Mouse (Mus musculus) cortical plate, adult 2 months (tissue): ENCODE measurements around the gene A630001G21Rik.

Source experiments
- CTCF ChIP-seq: fragments of 200-500 bp; IDR thresholded peaks from 2 replicates; pipeline ENCODE4 v1.5.1; 2011; ENCODE audit warnings: mild to moderate bottlenecking, control low read depth, low read length; ENCODE audit not compliant: insufficient read depth; ENCODE audit errors: extremely low read depth
- POLR2A ChIP-seq: fragments of 200-500 bp; IDR thresholded peaks from 2 replicates; pipeline ENCODE4 v1.6.1; 2011; ENCODE audit warnings: mild to moderate bottlenecking, low read length, control low read depth; ENCODE audit not compliant: insufficient read depth; ENCODE audit errors: extremely low read depth

DNA sequence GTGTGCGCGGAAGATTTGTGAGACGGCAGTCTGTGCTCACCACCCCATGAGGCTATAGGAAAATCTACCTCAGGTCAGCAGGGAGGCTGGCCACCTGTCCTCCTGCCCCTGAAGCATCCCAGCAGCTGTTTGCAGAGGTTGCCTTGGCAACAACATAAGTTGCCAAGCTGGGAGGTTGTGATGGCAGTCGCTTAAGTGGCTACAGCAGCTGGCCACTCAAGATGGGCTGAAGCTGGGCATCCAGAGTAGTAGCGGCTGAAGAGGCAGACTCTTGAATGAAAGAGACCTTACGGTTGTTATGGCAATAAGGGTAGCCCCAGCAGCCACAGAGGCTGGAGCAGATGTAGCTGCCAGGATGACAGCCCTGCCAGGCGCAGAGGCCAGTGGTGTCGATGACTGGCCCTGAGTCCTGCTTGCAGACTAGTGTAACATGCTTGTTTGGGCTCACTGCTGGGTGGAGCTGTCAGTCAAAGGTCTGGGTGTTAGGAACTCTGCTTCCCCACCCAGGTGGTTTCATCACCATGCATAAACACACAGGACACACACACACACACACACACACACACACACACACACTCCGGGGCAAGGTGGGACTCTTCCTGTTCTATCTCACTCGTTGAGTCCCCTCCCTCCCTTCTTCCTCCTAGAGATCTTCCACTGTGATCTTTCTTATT, 58.1 kb downstream of the A630001G21Rik start:
- TF ChIP-seq POLR2A = no peak
- TF ChIP-seq CTCF = no peak
